Mouse (Mus musculus) neutrophil, adult 65 days (primary cell): Measurements from ENCODE around the gene Pdhx. TPM values are rescaled to one million over a fixed set of nuclear protein-coding genes. Genes with fewer than 3 reads are reported as not detected.

ENCODE experiments used
- total RNA-seq: library from RNA; stranded (reverse); gene quantifications from 2 replicates; pipeline ENCODE4 v1.2.4, GENCODE M21; 2023

Gene Pdhx
- total RNA-seq: 5.6 and 6.5 TPM in 2 replicates

DNA sequence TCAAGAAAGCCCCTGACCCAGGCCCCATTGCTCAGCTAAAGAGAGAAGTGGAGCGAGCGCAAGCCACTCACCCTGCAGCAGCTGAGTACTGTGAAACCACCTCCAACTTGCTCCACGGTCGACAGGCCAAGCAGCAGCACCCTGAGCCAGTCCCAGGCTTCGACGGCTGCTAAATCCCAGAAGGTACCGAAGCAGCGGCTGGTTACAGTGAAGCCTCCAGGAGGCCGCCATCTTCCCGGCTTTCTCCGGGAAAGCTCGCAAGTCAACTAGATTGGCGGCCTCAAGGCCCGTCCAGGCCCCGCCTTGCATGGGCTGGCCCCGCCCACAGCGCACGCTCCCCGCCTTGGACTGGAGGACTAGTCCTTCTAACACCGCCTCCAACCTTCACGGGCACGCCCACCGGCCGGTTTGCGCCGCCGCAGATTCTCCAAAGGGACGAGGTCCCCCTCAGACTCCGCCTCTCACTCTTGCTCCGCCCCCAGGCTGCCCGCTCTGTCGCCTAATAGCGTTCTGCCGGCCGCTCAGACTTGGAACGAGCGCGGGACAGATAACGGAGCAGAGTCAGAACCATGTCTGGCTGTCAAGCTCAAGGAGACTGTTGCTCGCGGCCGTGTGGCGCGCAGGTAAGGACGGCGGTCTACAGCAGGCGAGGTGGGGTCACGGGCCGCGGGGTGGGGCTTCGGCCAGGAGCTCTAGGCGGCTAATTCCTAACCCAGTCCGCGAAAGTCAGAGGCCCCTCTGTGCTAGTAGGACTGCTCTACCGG lies at the start of gene Pdhx, which contains the start of gene Apip:
TSS of gene Pdhx (minus strand) at position 295 of the 764 bp plus-strand sequence.
TSS of gene Apip (plus strand) at position 457 of the 764 bp plus-strand sequence.

Other genes starting within 250 kb of the Pdhx start
- gene Cd44, start 171.8 kb downstream of the Pdhx start, total RNA-seq: 778 and 872 TPM in 2 replicates
- 17.9 and 19.4 TPM in 2 replicates for gene Apip, start 162 bp upstream of the Pdhx start, total RNA-seq
- not detected in 2 replicates for gene Ehf, start 229.8 kb upstream of the Pdhx start, total RNA-seq